Mouse (Mus musculus): ENCODE results near the gene Sync. TPM values are rescaled to one million over a fixed set of nuclear protein-coding genes. Genes with fewer than 3 reads are reported as not detected.

Sync gene
- polyA plus RNA-seq, 1 experiment: 0.88 TPM

GRCm38 (mm10) chr4:129242761-129243160 is 44.7 kb upstream of the Sync start:
- H3K36me3 ChIP-seq (ENCODE audit: control insufficient read depth, insufficient read depth, low read length): no peaks in the 10 kb centered on the region
- H3K27me3 ChIP-seq (ENCODE audit: control insufficient read depth, insufficient read depth, low read length): peaks cover 4% of the 10 kb centered on the region; the same call in 1 of the 2 replicates
- TF ChIP-seq POLR2A (IDR thresholded peaks at IDR 0.05; ENCODE audit: control insufficient read depth, extremely low read depth, insufficient read depth, low read length, poor library complexity): no peak
- TF ChIP-seq CTCF (IDR thresholded peaks at IDR 0.05; ENCODE audit: borderline replicate concordance, control insufficient read depth, extremely low read depth, insufficient read depth, low read length, poor library complexity): no peak
- no peak overlapping the region for H3K27ac ChIP-seq (ENCODE audit: control insufficient read depth, insufficient read depth, low read length)
- H3K4me1 ChIP-seq (replicated peaks; ENCODE audit: control insufficient read depth, insufficient read depth, low read length): peaks cover 8% of the 10 kb centered on the region
- H3K4me3 ChIP-seq (ENCODE audit: control insufficient read depth, insufficient read depth, low read length): no peak overlapping the region
- WGBS: 76% methylated on average over 4 of the region's 4 CpGs
- no peak for DNase-seq

GRCm38 (mm10) chr4:129244802-129245201 is 42.6 kb upstream of the Sync start:
- WGBS: 10% methylated on average over 4 of the region's 4 CpGs
- no peak for DNase-seq
- Histone ChIP-seq H3K27ac (ENCODE audit: control insufficient read depth, insufficient read depth, low read length) (no peak overlapping the region), H3K4me1 (replicated peaks; ENCODE audit: control insufficient read depth, insufficient read depth, low read length) (no peaks in the 10 kb centered on the region), H3K36me3 (ENCODE audit: control insufficient read depth, insufficient read depth, low read length) (no peaks in the 10 kb centered on the region), H3K27me3 (ENCODE audit: control insufficient read depth, insufficient read depth, low read length) (peaks cover 3% of the 10 kb centered on the region), H3K4me3 (ENCODE audit: control insufficient read depth, insufficient read depth, low read length) (no peak overlapping the region)
- TF ChIP-seq CTCF (IDR thresholded peaks at IDR 0.05; ENCODE audit: borderline replicate concordance, control insufficient read depth, extremely low read depth, insufficient read depth, low read length, poor library complexity) (no peak), POLR2A (IDR thresholded peaks at IDR 0.05; ENCODE audit: control insufficient read depth, extremely low read depth, insufficient read depth, low read length, poor library complexity) (no peak)

- Histone ChIP-seq H3K27ac (ENCODE audit: control insufficient read depth, insufficient read depth, low read length) (no peak overlapping the region), H3K4me3 (ENCODE audit: control insufficient read depth, insufficient read depth, low read length) (no peak overlapping the region), H3K4me1 (replicated peaks; ENCODE audit: control insufficient read depth, insufficient read depth, low read length) (peaks cover 4% of the 10 kb centered on the region), H3K27me3 (ENCODE audit: control insufficient read depth, insufficient read depth, low read length) (peaks cover 3% of the 10 kb centered on the region), H3K36me3 (ENCODE audit: control insufficient read depth, insufficient read depth, low read length) (no peaks in the 10 kb centered on the region)
- DNase-seq: no peak
- 74% methylated on average over 15 of the region's 15 CpGs for WGBS
- no peak for TF ChIP-seq POLR2A (IDR thresholded peaks at IDR 0.05; ENCODE audit: control insufficient read depth, extremely low read depth, insufficient read depth, low read length, poor library complexity)
- no peak for TF ChIP-seq CTCF (IDR thresholded peaks at IDR 0.05; ENCODE audit: borderline replicate concordance, control insufficient read depth, extremely low read depth, insufficient read depth, low read length, poor library complexity)
These were observed 40.8 kb upstream of the Sync start for GRCm38 (mm10) chr4:129246360-129247301.

DNA sequence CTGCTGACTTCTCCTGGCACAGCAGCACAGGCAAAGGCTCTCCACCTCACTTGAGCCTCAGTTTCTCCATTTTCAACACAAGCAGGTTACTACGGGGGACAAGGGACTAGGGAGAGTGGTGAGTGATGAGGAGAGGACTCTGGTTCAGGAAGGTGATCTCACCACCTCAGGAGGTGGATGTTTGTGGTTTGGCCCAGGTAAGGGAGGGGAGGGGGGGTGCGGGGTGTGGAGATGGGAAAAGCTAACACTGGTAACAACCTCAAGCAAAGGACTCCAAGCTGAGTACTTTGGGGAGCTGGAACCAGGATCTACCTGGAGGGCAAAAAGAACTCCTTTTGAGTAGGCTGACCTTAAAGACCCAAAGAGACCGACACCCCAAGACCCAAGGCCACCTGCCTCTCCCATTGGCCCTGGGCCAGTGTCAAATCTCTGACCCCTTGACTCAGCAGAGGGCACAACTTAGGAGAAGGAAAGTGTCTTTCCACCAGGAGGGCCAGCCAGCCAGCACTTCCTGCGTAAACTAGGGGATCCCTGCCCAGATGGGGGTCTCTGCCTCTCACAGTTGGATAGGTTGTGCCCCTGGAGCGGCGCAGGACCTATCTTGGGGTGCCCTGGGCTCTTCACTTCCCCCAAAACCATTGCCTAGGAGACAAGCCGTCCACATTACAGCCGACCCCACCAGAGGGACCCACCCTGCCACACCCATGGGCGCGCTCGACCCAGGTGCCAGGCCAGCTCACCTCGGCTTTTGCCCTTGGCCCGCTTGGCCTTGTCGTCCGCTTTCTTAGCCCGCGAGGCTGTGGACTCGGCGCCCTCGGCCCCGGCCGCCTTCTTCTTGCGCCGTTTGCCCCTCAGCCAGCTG is 39.8 kb upstream of the Sync start:
- TF ChIP-seq POLR2A (IDR thresholded peaks at IDR 0.05; ENCODE audit: control insufficient read depth, extremely low read depth, insufficient read depth, low read length, poor library complexity): no peak
- no peak for TF ChIP-seq CTCF (IDR thresholded peaks at IDR 0.05; ENCODE audit: borderline replicate concordance, control insufficient read depth, extremely low read depth, insufficient read depth, low read length, poor library complexity)
- DNase-seq: no peak
- Histone ChIP-seq H3K36me3 (ENCODE audit: control insufficient read depth, insufficient read depth, low read length) (no peaks in the 10 kb centered on the region), H3K27me3 (ENCODE audit: control insufficient read depth, insufficient read depth, low read length) (peaks cover 3% of the 10 kb centered on the region), H3K4me3 (ENCODE audit: control insufficient read depth, insufficient read depth, low read length) (peak overlapping the region; percentile 14), H3K27ac (ENCODE audit: control insufficient read depth, insufficient read depth, low read length) (no peak overlapping the region), H3K4me1 (replicated peaks; ENCODE audit: control insufficient read depth, insufficient read depth, low read length) (peaks cover 7% of the 10 kb centered on the region)
- WGBS: 18% methylated on average over 24 of the region's 24 CpGs

- WGBS: 2% methylated on average over 57 of the region's 74 CpGs
- TF ChIP-seq CTCF (IDR thresholded peaks at IDR 0.05; ENCODE audit: borderline replicate concordance, control insufficient read depth, extremely low read depth, insufficient read depth, low read length, poor library complexity) (no peak), POLR2A (IDR thresholded peaks at IDR 0.05; ENCODE audit: control insufficient read depth, extremely low read depth, insufficient read depth, low read length, poor library complexity) (no peak)
- H3K36me3 ChIP-seq (ENCODE audit: control insufficient read depth, insufficient read depth, low read length): no peaks in the 10 kb centered on the region
- H3K27ac ChIP-seq (ENCODE audit: control insufficient read depth, insufficient read depth, low read length): no peak overlapping the region
- no peak for DNase-seq
- H3K27me3 ChIP-seq (ENCODE audit: control insufficient read depth, insufficient read depth, low read length): peaks cover 3% of the 10 kb centered on the region
- H3K4me3 ChIP-seq (ENCODE audit: control insufficient read depth, insufficient read depth, low read length): peak overlapping the region; percentile 16
- H3K4me1 ChIP-seq (replicated peaks; ENCODE audit: control insufficient read depth, insufficient read depth, low read length): peaks cover 7% of the 10 kb centered on the region
These were observed 39.1 kb upstream of the Sync start for GRCm38 (mm10) chr4:129248243-129248767.

- no peaks in the 10 kb centered on the region for H3K36me3 ChIP-seq (ENCODE audit: control insufficient read depth, insufficient read depth, low read length)
- H3K4me3 ChIP-seq (ENCODE audit: control insufficient read depth, insufficient read depth, low read length): no peak overlapping the region
- 91% methylated on average over 7 of the region's 7 CpGs for WGBS
- H3K27ac ChIP-seq (ENCODE audit: control insufficient read depth, insufficient read depth, low read length): no peak overlapping the region
- no peak for TF ChIP-seq POLR2A (IDR thresholded peaks at IDR 0.05; ENCODE audit: control insufficient read depth, extremely low read depth, insufficient read depth, low read length, poor library complexity)
- no peak for TF ChIP-seq CTCF (IDR thresholded peaks at IDR 0.05; ENCODE audit: borderline replicate concordance, control insufficient read depth, extremely low read depth, insufficient read depth, low read length, poor library complexity)
- DNase-seq: no peak
- H3K4me1 ChIP-seq (replicated peaks; ENCODE audit: control insufficient read depth, insufficient read depth, low read length): peaks cover 7% of the 10 kb centered on the region
- peaks cover 3% of the 10 kb centered on the region for H3K27me3 ChIP-seq (ENCODE audit: control insufficient read depth, insufficient read depth, low read length)
These were observed 38.1 kb upstream of the Sync start for GRCm38 (mm10) chr4:129249288-129249687.

Data from thymus, adult 2 months (tissue).